Mouse (Mus musculus): ENCODE results near the gene Trip4. TPM values are rescaled to one million over a fixed set of nuclear protein-coding genes. Genes with fewer than 3 reads are reported as not detected.

The Trip4 gene
- polyA plus RNA-seq, 1 experiment, result not detected

DNA sequence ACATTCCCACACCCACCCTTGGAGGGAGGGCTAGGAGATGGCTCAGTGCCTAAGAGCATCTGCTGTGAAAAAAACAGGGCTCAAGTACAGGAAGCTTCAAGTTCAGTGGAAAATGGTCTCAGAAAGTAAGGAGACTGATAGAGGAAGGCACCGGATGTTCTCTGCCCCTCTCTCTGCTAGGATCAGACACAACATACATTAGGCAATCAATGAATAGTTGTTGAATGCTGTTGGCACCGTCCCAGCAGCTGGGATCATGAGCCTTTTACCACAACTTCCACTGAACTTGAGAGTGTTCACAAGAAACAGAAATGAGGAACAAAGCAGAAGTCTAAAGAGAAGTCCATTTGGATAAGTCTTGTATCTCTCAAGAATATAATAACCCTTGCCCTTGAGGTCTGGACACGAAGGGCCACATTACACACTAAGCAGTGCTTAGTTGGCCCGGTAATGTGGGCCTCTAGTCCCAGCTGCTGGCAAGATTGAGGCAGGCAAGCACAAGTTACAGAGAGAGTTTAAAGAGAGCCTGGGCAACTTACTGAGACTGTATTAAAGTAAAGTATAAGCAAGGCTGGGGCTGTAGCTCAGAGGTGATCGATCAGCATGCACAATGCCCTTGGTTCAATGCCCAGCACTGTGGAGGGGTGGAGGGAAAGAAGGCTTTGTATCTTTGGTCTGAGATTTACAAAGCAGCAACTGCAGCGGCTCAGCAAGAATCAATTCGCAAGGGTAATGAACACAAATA is 64.0 kb downstream of the Trip4 start:
- H3K27ac ChIP-seq (ENCODE audit: insufficient read depth, low read depth, low read length), result no peak overlapping the region
- WGBS, result 35% methylated on average over 7 of the region's 7 CpGs
- H3K4me3 ChIP-seq (ENCODE audit: insufficient read depth, low read depth, low read length), result no peak overlapping the region
- H3K4me1 ChIP-seq (ENCODE audit: control insufficient read depth, insufficient read depth, low read length), result no peaks in the 10 kb centered on the region
- TF ChIP-seq CTCF (IDR thresholded peaks at IDR 0.05; ENCODE audit: insufficient read depth, low read depth, low read length) (no peak), POLR2A (IDR thresholded peaks at IDR 0.05; ENCODE audit: insufficient read depth, low read depth, low read length) (no peak)

DNA sequence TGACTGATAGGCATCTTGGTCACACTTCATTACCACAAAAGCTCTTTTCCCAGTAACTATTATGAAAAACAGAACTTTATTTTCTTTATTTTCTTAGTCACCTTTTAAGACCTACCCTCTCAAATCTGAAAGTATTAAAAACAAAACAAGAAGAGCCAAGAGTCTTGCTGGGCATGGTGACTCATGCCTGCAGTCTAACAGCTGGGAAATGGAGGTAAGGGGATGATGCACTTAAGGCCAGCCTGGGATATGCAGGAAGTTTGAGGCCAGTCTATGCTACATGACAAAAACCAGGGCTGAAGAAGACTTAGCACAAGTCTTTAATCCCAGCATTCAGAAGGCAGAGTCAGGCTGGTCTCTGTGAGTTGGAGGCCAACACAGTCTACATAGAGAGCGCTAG is 68.8 kb downstream of the Trip4 start:
- 100% methylated on average over 1 of the region's 1 CpGs for WGBS
- H3K4me3 ChIP-seq (ENCODE audit: insufficient read depth, low read depth, low read length), result no peak overlapping the region
- H3K27ac ChIP-seq (ENCODE audit: insufficient read depth, low read depth, low read length), result no peak overlapping the region
- no peak for TF ChIP-seq POLR2A (IDR thresholded peaks at IDR 0.05; ENCODE audit: insufficient read depth, low read depth, low read length)
- TF ChIP-seq CTCF (IDR thresholded peaks at IDR 0.05; ENCODE audit: insufficient read depth, low read depth, low read length), result no peak
- H3K4me1 ChIP-seq (ENCODE audit: control insufficient read depth, insufficient read depth, low read length), result no peaks in the 10 kb centered on the region

DNA sequence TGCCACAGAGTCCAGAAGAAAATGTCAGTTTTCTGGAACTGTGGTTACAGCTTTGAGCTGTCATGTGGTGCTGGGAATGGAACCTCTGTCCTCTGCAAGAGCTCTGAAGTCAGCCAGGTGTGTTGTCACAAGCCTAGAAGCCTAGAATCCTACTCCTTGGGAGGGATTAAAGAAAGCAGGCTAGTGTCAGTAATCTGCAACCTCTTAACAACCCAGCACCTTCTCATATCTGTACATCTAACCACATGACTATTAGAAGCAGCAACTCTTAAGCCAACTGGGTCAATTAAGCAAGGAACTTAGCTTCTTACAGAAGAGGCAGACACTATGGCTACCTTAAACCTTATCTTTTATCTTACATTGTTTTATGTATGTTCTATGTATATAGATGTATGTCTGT is 71.7 kb downstream of the Trip4 start:
- H3K4me3 ChIP-seq (ENCODE audit: insufficient read depth, low read depth, low read length), result no peak overlapping the region
- no peaks in the 10 kb centered on the region for H3K4me1 ChIP-seq (ENCODE audit: control insufficient read depth, insufficient read depth, low read length)
- no peak overlapping the region for H3K27ac ChIP-seq (ENCODE audit: insufficient read depth, low read depth, low read length)
- TF ChIP-seq POLR2A (IDR thresholded peaks at IDR 0.05; ENCODE audit: insufficient read depth, low read depth, low read length), result no peak
- TF ChIP-seq CTCF (IDR thresholded peaks at IDR 0.05; ENCODE audit: insufficient read depth, low read depth, low read length), result no peak

DNA sequence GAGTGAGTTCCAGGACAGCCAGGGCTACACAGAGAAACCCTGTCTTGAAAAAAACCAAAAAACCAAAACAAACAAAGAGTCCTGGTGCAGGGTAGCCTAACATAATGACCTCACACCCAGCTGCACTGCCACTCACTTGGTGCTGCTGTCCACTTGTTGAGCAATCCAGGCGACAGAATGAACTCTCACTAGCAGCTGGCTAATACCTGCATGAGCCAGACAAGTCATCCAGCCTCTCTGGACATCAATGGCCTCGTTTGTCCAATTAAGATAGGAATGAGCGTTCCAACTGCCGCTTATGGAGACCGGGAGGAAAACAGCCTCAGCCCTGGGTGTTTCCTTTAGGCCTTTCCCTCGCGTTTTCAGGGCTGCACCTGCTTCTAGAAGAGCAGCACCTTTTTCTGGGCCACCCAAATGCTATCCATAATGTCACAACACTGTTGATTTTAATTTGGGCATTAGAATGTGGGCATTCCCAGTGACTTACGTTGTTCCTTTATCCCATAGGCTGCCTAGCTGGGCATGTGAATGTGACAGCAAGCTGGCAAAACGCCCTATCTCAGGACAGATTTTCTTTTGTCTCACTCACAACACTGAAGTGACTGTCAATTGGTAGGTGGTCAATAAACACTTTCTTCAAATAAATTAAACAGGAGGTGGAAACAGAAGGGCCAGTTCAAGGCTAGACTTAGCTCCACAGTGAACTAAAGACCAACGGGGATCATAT is 73.8 kb downstream of the Trip4 start:
- WGBS, result 65% methylated on average over 10 of the region's 10 CpGs
- H3K27ac ChIP-seq (ENCODE audit: insufficient read depth, low read depth, low read length), result no peak overlapping the region

GRCm38 (mm10) chr9:65833640-65834039 is 75.0 kb downstream of the Trip4 start:
- TF ChIP-seq CTCF (IDR thresholded peaks at IDR 0.05; ENCODE audit: insufficient read depth, low read depth, low read length) (no peak), POLR2A (IDR thresholded peaks at IDR 0.05; ENCODE audit: insufficient read depth, low read depth, low read length) (no peak)
- H3K4me1 ChIP-seq (ENCODE audit: control insufficient read depth, insufficient read depth, low read length), result no peaks in the 10 kb centered on the region
- H3K4me3 ChIP-seq (ENCODE audit: insufficient read depth, low read depth, low read length), result no peak overlapping the region

More for the DNA sequence above, 73.8 kb downstream of the Trip4 start:
- TF ChIP-seq POLR2A (IDR thresholded peaks at IDR 0.05; ENCODE audit: insufficient read depth, low read depth, low read length) (no peak), CTCF (IDR thresholded peaks at IDR 0.05; ENCODE audit: insufficient read depth, low read depth, low read length) (no peak)
- Histone ChIP-seq H3K4me3 (ENCODE audit: insufficient read depth, low read depth, low read length) (no peak overlapping the region), H3K4me1 (ENCODE audit: control insufficient read depth, insufficient read depth, low read length) (no peaks in the 10 kb centered on the region)

DNA sequence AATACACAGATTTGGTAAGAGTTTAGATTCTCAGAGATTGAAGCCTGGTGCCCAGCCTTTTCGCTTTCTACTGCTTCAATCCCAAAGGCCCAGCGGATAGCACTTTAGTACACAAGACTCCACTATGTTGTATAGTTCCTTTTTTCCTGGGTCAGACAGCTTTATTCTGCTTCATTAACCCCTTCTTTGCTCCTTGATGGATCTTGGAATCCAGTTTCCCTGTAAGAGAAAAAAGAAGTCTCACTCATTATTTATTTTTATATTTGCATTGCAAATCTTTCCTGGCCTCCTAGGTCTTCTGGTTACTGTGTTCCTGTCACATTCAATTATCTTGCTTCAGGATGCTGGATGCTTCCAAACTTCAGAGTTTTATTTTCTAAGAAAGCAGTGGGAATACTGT is 75.4 kb downstream of the Trip4 start:
- WGBS, result 76% methylated on average over 2 of the region's 2 CpGs
- TF ChIP-seq CTCF (IDR thresholded peaks at IDR 0.05; ENCODE audit: insufficient read depth, low read depth, low read length) (no peak), POLR2A (IDR thresholded peaks at IDR 0.05; ENCODE audit: insufficient read depth, low read depth, low read length) (no peak)
- Histone ChIP-seq H3K4me1 (ENCODE audit: control insufficient read depth, insufficient read depth, low read length) (no peaks in the 10 kb centered on the region), H3K4me3 (ENCODE audit: insufficient read depth, low read depth, low read length) (no peak overlapping the region), H3K27ac (ENCODE audit: insufficient read depth, low read depth, low read length) (no peak overlapping the region)

More at GRCm38 (mm10) chr9:65833640-65834039, 75.0 kb downstream of the Trip4 start:
- no peak overlapping the region for H3K27ac ChIP-seq (ENCODE audit: insufficient read depth, low read depth, low read length)

DNA sequence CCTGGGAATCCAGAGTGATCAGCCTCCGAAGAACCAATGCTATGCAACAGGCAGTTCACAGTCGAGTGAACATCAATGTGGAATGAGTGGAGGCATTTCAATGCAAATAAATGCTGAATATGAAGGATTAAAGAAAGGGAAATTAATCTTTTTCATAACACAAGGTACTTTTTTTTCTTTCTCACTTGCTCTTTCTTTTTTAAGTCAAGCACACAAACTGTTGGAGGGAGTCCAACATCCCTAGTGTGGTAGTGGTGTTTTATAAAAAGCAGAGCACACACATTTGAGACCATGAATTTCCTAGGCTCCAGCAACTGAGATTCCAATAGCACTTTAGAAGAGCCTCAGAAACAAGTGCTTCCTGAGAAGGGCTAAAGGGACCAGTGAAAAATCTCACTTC is 76.6 kb downstream of the Trip4 start:
- Histone ChIP-seq H3K4me1 (ENCODE audit: control insufficient read depth, insufficient read depth, low read length) (peaks cover 2% of the 10 kb centered on the region; the same call in 1 of the 2 replicates), H3K4me3 (ENCODE audit: insufficient read depth, low read depth, low read length) (no peak overlapping the region), H3K27ac (ENCODE audit: insufficient read depth, low read depth, low read length) (no peak overlapping the region)
- 22% methylated on average over 2 of the region's 2 CpGs for WGBS
- no peak for TF ChIP-seq CTCF (IDR thresholded peaks at IDR 0.05; ENCODE audit: insufficient read depth, low read depth, low read length)
- TF ChIP-seq POLR2A (IDR thresholded peaks at IDR 0.05; ENCODE audit: insufficient read depth, low read depth, low read length), result no peak

DNA sequence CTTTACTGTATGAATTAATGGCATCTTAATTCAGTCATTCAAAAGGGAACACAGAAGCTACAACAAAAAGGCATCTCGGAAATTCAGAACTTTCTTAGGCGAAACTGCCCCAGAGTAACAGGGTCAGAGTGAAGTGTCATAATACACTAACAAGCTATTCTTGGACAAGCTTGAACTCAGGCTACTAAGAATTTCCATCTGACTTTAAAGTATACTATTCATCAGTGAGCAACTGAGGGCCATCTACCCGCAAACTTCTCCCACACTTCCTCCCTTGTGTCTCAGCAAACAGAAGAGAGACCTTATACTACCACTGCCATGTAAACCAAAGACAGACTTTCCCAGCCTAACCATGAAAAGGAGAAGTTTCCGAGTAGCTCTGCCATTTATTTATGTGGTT is 77.4 kb downstream of the Trip4 start:
- WGBS, result 67% methylated on average over 4 of the region's 4 CpGs
- Histone ChIP-seq H3K4me1 (ENCODE audit: control insufficient read depth, insufficient read depth, low read length) (peaks cover 5% of the 10 kb centered on the region; the same call in 1 of the 2 replicates), H3K4me3 (ENCODE audit: insufficient read depth, low read depth, low read length) (no peak overlapping the region), H3K27ac (ENCODE audit: insufficient read depth, low read depth, low read length) (no peak overlapping the region)
- TF ChIP-seq POLR2A (IDR thresholded peaks at IDR 0.05; ENCODE audit: insufficient read depth, low read depth, low read length), result no peak
- TF ChIP-seq CTCF (IDR thresholded peaks at IDR 0.05; ENCODE audit: insufficient read depth, low read depth, low read length), result no peak

GRCm38 (mm10) chr9:65830255-65830654 is 78.3 kb downstream of the Trip4 start:
- WGBS, result 44% methylated on average over 4 of the region's 4 CpGs
- Histone ChIP-seq H3K4me3 (ENCODE audit: insufficient read depth, low read depth, low read length) (no peak overlapping the region), H3K27ac (ENCODE audit: insufficient read depth, low read depth, low read length) (no peak overlapping the region), H3K4me1 (ENCODE audit: control insufficient read depth, insufficient read depth, low read length) (peaks cover 8% of the 10 kb centered on the region; the same call in 1 of the 2 replicates)
- TF ChIP-seq CTCF (IDR thresholded peaks at IDR 0.05; ENCODE audit: insufficient read depth, low read depth, low read length), result no peak
- TF ChIP-seq POLR2A (IDR thresholded peaks at IDR 0.05; ENCODE audit: insufficient read depth, low read depth, low read length), result no peak

Measured in olfactory bulb, adult 2 months (tissue).